Mouse (Mus musculus): ENCODE data around the gene Cfap298.

GRCm38 (mm10) chr16:90910855-90911533 lies 23.9 kb downstream of the Cfap298 start:
- no peak for TF ChIP-seq CTCF (IDR thresholded peaks at IDR 0.05; ENCODE audit: low read depth, low read length)
- TF ChIP-seq GATA2 (IDR thresholded peaks at IDR 0.05; ENCODE audit: borderline replicate concordance, low read depth, low read length), result no peak

Data from G1E (cell line).